Mouse (Mus musculus): Measurements from ENCODE around the gene Brinp1.
"Not testable (repeated sequence)": the region's sequence is repeated elsewhere in the genome, so short reads cannot be mapped to it uniquely, and the experiment has no call there.

The Brinp1 gene

DNA sequence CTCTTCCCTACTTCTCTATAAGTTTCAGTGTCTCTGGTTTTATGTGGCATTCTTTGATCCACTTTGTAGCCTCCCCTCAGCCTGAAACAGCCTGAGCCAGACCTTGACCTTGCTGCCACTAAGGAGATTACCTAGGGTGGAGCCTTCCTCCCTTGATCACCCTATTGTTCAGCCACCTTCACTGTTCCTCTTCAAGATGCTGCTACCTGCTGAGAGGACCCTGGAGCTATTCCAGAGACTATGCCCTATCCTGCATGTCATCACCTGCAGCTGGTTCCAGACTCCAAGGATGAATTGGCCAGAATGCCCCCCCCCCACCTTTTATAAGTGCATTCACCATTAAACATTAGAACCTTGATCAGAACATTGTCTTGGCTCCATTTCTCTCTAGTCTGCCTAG, 140.2 kb downstream of the Brinp1 start:
- DNase-seq (ENCODE audit: low read depth, low spot score): not testable (repeated sequence)

DNA sequence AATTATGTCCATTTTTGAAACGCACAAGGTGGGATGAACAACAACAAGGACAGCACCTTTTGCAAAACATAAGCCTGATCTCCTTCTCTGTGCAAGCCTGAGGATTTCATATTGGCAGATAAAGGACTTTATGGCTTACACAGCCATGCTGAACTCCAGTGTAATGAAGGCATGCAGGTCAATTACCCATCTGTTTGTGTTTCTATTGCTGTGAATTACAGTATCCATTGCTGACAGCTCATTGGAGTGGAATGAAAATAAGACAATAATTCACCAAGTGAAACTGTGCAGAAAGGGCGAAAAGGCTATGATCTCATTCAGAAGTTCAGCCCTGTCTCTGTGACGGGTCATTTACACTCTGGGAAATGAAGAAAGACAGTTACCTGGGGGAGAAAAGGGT, 147.7 kb downstream of the Brinp1 start:
- DNase-seq (ENCODE audit: low read depth, low spot score): no peak

DNA sequence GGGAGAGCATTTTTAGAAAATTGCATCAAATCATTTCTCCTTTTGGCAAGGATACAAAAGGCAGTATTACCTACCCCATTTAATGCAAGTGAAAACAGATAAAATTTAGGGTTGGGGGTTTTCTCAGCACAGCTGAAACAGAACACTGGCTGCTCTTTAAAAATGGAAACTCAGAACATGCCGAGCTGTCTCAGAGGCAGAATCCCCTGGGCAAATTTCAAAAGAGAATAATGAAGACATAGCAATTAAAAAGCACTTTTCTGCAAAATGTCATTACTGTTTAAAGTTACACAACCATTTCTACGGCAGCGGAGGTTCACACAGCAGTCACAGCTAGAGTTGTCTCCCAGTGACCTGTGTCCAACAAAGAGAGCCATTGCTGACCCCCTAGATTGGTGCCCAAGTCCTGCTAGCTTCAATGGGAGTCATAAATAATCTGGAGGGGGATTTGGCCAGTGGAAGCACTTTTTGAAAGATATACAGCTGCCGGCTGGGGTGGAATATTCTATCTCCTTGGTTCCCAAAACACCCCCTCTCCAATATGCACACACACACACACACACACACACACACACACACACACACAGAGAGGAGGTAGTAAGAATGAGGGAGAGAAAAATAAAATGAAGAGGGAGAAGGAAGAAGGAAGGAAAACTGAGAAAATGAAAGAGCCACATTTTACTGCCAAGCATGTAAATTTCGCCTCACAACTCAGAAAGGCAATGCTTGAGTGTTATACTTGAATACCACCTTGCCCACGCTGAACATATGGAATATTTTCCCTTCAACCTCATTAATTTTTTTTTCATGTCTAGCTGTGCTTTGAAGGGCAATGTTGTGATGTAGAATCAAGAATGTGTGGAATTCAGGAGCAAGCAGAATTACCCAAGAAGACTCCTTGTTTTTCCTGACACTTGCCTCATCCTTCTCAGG, 152.0 kb downstream of the Brinp1 start:
- DNase-seq (ENCODE audit: low read depth, low spot score): no peak

DNA sequence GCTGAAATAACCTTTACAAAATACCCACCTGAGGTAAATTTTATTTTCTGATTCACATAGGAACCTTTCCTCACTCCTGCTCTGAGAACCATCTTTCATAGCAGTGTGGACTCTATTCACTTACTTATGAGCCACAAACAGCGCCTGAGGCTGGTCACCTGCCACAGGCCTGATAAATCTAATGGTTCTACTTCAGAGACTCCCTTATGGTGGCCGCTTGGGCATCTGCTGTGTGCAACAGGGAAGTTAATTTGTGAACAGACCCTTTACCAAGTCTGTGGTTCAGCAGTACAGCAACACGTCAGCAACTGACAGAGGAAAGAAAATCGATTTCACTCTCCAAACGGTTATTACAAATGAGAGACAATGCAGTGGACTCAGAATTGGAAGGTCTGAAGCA, 164.2 kb downstream of the Brinp1 start:
- no peak for DNase-seq (ENCODE audit: low read depth, low spot score)

DNA sequence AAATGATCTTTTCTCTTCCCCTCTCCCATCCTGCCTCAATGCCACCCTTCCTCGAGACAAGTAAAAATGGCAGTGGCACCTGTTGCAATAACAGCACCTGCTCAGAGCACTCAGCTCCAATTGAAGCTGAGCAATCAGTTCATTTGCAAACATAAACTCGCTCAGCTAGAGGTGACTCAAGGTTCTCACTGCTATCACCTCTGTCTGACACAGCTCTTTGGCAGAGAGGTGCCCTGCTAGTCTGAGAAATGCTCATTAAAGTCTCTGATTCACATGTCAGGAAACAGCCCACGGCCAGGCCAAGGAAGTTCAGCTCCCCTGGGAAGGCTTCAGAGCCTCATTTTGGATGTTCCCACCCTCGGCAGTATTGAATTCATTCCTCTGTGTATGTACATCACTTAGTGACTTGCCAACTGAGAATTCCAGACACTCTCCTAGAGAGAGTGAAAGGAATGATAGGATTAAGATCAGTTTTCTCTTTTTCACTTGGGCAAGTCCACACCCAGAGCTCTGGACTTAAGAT, 165.7 kb downstream of the Brinp1 start:
- DNase-seq (ENCODE audit: low read depth, low spot score): no peak

DNA sequence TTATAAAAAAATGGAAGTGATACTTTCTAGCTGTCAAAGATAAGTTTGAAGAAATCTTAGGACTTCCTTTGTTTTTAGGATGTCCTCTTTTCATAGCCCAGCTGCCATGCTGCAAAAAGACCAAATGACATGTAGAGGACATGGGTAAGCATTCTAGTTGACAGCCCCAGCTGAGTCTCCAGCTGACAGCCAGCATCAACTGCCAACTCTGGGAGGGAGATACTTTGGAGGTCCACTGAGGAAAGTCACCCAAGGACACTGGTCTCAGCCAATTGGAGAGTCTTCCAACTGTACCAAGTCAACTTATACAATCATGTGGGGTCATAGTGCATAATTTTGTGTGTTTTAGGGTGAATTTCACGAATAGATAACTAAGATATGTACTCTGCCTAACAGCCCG, 166.6 kb downstream of the Brinp1 start:
- DNase-seq (ENCODE audit: low read depth, low spot score): no peak

DNA sequence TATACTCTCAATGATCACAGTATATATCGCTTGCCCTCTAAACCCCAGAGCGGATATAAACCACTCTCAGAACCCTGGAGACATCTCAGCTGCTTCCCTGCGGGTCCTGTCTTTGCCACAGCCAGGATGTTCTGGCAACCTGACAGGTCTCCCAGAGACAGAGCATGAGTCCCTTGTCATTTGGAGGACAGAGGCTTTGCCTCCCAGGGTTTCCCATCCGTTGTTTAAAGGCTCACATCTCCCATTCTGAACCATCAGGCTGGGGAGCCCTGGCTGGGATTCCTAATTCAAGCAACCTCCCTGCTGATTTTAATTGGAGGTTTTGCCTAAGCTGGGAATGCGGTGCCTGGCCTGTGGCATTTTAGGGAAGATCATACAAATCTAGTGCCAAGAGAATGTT, 185.9 kb downstream of the Brinp1 start:
- DNase-seq (ENCODE audit: low read depth, low spot score): no peak

DNA sequence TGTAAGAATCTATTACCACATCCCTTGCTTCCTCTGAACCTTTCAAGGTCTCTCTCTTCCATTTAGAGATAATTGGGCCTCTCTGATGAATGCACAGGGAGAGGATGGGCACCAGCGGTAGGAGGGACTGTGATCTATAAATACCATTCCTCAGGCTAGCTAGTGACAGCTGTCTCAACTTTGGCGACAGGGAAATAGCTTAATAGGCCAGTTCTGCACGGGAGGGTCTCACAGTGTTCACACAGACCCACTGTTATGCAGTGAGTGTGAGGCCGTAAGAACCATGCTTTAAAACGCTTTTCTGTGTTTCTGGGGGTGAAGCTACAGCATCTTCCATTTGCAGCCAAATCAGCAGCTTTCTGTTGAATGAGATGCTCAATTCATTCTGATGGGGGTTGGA, 186.8 kb downstream of the Brinp1 start:
- no peak for DNase-seq (ENCODE audit: low read depth, low spot score)

DNA sequence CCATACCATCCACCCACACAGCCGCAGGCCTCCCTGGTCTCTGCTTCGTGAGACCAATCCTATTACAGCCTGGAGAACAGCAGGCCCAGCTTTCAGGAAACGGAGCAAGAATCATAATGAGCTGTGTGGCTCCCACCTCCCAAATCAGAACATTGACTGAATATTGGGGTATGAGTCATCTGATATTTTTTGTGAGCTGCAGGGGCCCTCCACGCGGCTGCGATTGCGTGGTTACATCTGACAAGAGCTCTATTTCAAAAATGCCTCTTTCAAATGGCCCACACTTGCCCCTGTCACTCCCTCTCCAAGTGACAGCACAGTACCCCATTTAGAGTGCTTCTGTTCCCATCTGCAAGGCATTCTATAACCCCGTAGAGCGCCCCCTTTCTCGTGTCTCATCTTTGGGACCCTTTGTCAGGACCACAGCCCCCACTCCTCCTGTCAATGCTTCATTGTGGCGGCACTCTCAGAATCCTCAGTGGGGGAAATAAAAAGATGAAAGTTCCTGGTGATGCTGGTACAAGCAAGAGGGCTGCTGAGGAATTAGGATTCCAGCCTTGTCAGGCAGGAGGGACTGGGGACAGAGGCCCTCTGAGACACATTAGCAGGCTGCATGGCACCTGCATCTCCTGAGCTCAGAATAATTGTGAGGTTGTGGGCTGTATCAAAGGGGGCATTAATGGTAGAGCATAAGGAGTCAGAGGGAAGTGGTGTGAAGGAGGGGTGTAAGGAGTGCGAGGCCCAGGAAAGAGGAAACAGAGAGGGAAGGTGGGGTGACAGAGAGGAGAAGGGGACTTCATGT, 188.2 kb downstream of the Brinp1 start:
- DNase-seq (ENCODE audit: low read depth, low spot score): no peak

DNA sequence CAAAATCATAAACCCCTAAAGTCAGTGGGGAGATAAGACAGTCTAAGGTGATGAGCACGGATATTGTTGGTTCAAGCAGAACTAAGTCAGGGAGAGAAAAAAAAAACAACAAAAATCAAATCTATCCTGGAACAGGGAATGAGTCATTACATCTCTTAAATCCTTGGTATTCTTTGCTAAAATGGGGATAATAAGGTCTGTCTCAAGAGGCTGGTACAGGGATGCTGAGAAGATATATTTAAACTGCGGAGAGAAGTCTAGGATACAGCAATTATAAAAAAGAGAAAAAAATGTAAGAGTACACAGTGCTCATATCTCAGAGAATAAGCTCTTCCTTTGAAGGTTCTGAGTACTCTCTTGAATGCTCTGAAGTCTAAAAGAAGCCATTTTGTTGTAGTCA, 189.3 kb downstream of the Brinp1 start:
- DNase-seq (ENCODE audit: low read depth, low spot score): no peak

DNA sequence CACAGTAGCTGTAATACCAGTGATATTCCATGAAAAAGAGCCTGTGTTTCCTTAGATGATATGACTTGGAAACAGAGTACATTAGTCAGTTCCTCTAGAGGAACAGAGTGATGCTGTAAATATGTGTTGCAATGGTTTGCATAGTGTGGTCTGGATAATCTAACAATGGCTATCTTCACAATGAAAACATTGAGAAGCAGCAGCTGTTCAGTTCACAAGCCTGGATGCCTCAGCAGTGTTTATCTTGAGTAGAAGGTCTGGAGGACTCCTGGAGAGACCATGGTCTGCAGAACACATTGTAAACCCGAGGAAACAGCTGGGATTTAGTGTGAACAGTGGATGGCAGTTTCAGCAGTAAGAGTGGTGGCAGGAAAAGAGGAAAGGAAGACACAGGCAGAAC, 233.2 kb downstream of the Brinp1 start:
- DNase-seq (ENCODE audit: low read depth, low spot score): no peak

Measured in forelimb bud, embryonic 11.5 days (tissue).